Mouse (Mus musculus) E14TG2a.4 (cell line): Measurements from ENCODE around the gene Rab23.

ENCODE experiments used
- CTCF ChIP-seq: conservative IDR thresholded peaks from 2 replicates; pipeline ENCODE4 v1.5.1; 2014; ENCODE audit warnings: low read length
- NANOG ChIP-seq: IDR thresholded peaks from 2 replicates; pipeline ENCODE4 v1.6.1; 2014; ENCODE audit warnings: borderline replicate concordance, low read length, mixed read lengths
- POU5F1 ChIP-seq: IDR thresholded peaks from 2 replicates; pipeline ENCODE4 v1.6.1; 2014; ENCODE audit warnings: low read length, borderline replicate concordance

DNA sequence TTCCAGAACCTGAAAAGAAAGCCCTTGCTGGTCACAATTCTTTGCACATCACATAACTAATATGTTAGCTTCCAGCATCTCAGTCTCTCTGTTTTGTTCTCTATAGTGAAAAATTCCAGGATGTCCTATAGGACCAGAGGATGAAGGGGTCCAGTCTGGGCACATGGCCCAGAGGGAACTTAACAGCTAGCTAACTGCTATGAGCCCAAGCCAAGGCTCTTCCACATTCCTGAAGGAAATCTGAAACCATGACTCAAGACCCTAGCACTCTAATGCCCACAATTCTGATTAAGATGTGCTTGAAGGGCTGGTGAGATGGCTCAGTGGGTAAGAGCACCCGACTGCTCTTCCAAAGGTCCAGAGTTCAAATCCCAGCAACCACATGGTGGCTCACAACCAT lies 2.1 kb upstream of the Rab23 start:
- no peak for TF ChIP-seq CTCF
- TF ChIP-seq NANOG, result no peak
- TF ChIP-seq POU5F1, result no peak
